Mouse (Mus musculus): ENCODE measurements at regions not wholly inside any gene's neighbourhood (a gene's known extent, or its start where the extent isn't known, plus 50 kb on each side); places are given as distances from the start of the nearest gene placed in this dataset.

- no peak overlapping the region for H3K4me3 ChIP-seq (ENCODE audit: insufficient read depth in 1 of 2, low read depth in 1 of 2, low read length in 2 of 2, poor library complexity in 1 of 2, severe bottlenecking in 1 of 2)
- in situ Hi-C loops (cut with MboI; ENCODE audit: low sequenced_read_pairs in 2 of 2, unreplicated experiment in 2 of 2) = no loop called here
- H3K27ac ChIP-seq (ENCODE audit: insufficient read depth, low read depth, low read length, poor library complexity, severe bottlenecking) = no peak overlapping the region
- H3K9ac ChIP-seq (ENCODE audit: insufficient read depth, low read depth, low read length, poor library complexity, severe bottlenecking) = no peak overlapping the region
- H3K4me1 ChIP-seq (ENCODE audit: control insufficient read depth in 2 of 2, insufficient read depth in 2 of 2, low read length in 2 of 2, poor library complexity in 1 of 2) = no peaks in the 10 kb centered on the region; a peak in 1 of 4 replicates
- no peak for DNase-seq (ENCODE audit: low read depth, low spot score)
- TF ChIP-seq ZC3H11A (IDR thresholded peaks at IDR 0.05; ENCODE audit: borderline replicate concordance, low read depth, low read length) = no peak
- TF ChIP-seq ZNF384 (IDR thresholded peaks at IDR 0.05; ENCODE audit: low read depth, low read length) = no peak
- TF ChIP-seq MAFK (IDR thresholded peaks at IDR 0.05; ENCODE audit: insufficient read depth, low read depth, low read length) = no peak
- no peak for TF ChIP-seq CHD2 (IDR thresholded peaks at IDR 0.05; ENCODE audit: low read depth, low read length)
- no peak for TF ChIP-seq HCFC1 (IDR thresholded peaks at IDR 0.05; ENCODE audit: borderline replicate concordance, insufficient read depth, low read length)
- H3K36me3 ChIP-seq (ENCODE audit: control insufficient read depth, insufficient read depth, low read length, poor library complexity, severe bottlenecking) = no peaks in the 10 kb centered on the region
- H3K9me3 ChIP-seq (ENCODE audit: control insufficient read depth, insufficient read depth, low read depth, low read length) = no peaks in the 10 kb centered on the region
Observed at GRCm38 (mm10) chr6:140368354-140369069, 55.3 kb upstream of the Plekha5 start.

- in situ Hi-C loops (cut with MboI; ENCODE audit: low sequenced_read_pairs in 2 of 2, unreplicated experiment in 2 of 2) = no loop called here
Observed at GRCm38 (mm10) chr6:140367303-140367702, 56.6 kb upstream of the Plekha5 start.

GRCm38 (mm10) chr6:140366791-140367190 lies 57.1 kb upstream of the Plekha5 start:
- TF ChIP-seq CHD2 (IDR thresholded peaks at IDR 0.05; ENCODE audit: low read depth, low read length) (no peak), HCFC1 (IDR thresholded peaks at IDR 0.05; ENCODE audit: borderline replicate concordance, insufficient read depth, low read length) (no peak), ZNF384 (IDR thresholded peaks at IDR 0.05; ENCODE audit: low read depth, low read length) (no peak), ZC3H11A (IDR thresholded peaks at IDR 0.05; ENCODE audit: borderline replicate concordance, low read depth, low read length) (no peak), MAFK (IDR thresholded peaks at IDR 0.05; ENCODE audit: insufficient read depth, low read depth, low read length) (no peak)
- no peaks in the 10 kb centered on the region; a peak in 1 of 4 replicates for H3K4me1 ChIP-seq (ENCODE audit: control insufficient read depth in 2 of 2, insufficient read depth in 2 of 2, low read length in 2 of 2, poor library complexity in 1 of 2)

More at GRCm38 (mm10) chr6:140367303-140367702, 56.6 kb upstream of the Plekha5 start:
- TF ChIP-seq CHD2 (IDR thresholded peaks at IDR 0.05; ENCODE audit: low read depth, low read length) = no peak
- TF ChIP-seq ZNF384 (IDR thresholded peaks at IDR 0.05; ENCODE audit: low read depth, low read length) = no peak
- TF ChIP-seq MAFK (IDR thresholded peaks at IDR 0.05; ENCODE audit: insufficient read depth, low read depth, low read length) = no peak
- TF ChIP-seq HCFC1 (IDR thresholded peaks at IDR 0.05; ENCODE audit: borderline replicate concordance, insufficient read depth, low read length) = no peak
- no peak for TF ChIP-seq ZC3H11A (IDR thresholded peaks at IDR 0.05; ENCODE audit: borderline replicate concordance, low read depth, low read length)
- H3K27ac ChIP-seq (ENCODE audit: insufficient read depth, low read depth, low read length, poor library complexity, severe bottlenecking) = no peak overlapping the region
- no peak overlapping the region for H3K4me3 ChIP-seq (ENCODE audit: insufficient read depth in 1 of 2, low read depth in 1 of 2, low read length in 2 of 2, poor library complexity in 1 of 2, severe bottlenecking in 1 of 2)
- no peaks in the 10 kb centered on the region; a peak in 1 of 4 replicates for H3K4me1 ChIP-seq (ENCODE audit: control insufficient read depth in 2 of 2, insufficient read depth in 2 of 2, low read length in 2 of 2, poor library complexity in 1 of 2)
- H3K9me3 ChIP-seq (ENCODE audit: control insufficient read depth, insufficient read depth, low read depth, low read length) = no peaks in the 10 kb centered on the region
- DNase-seq (ENCODE audit: low read depth, low spot score) = no peak
- H3K9ac ChIP-seq (ENCODE audit: insufficient read depth, low read depth, low read length, poor library complexity, severe bottlenecking) = no peak overlapping the region
- H3K36me3 ChIP-seq (ENCODE audit: control insufficient read depth, insufficient read depth, low read length, poor library complexity, severe bottlenecking) = no peaks in the 10 kb centered on the region

GRCm38 (mm10) chr6:140360996-140361395 lies 62.9 kb upstream of the Plekha5 start:
- TF ChIP-seq CHD2 (IDR thresholded peaks at IDR 0.05; ENCODE audit: low read depth, low read length) (no peak), HCFC1 (IDR thresholded peaks at IDR 0.05; ENCODE audit: borderline replicate concordance, insufficient read depth, low read length) (no peak), MAFK (IDR thresholded peaks at IDR 0.05; ENCODE audit: insufficient read depth, low read depth, low read length) (no peak), ZC3H11A (IDR thresholded peaks at IDR 0.05; ENCODE audit: borderline replicate concordance, low read depth, low read length) (no peak), ZNF384 (IDR thresholded peaks at IDR 0.05; ENCODE audit: low read depth, low read length) (no peak)
- Histone ChIP-seq H3K4me3 (ENCODE audit: insufficient read depth in 1 of 2, low read depth in 1 of 2, low read length in 2 of 2, poor library complexity in 1 of 2, severe bottlenecking in 1 of 2) (no peak overlapping the region), H3K9ac (ENCODE audit: insufficient read depth, low read depth, low read length, poor library complexity, severe bottlenecking) (no peak overlapping the region), H3K36me3 (ENCODE audit: control insufficient read depth, insufficient read depth, low read length, poor library complexity, severe bottlenecking) (no peaks in the 10 kb centered on the region), H3K27ac (ENCODE audit: insufficient read depth, low read depth, low read length, poor library complexity, severe bottlenecking) (no peak overlapping the region), H3K9me3 (ENCODE audit: control insufficient read depth, insufficient read depth, low read depth, low read length) (no peaks in the 10 kb centered on the region), H3K4me1 (ENCODE audit: control insufficient read depth in 2 of 2, insufficient read depth in 2 of 2, low read length in 2 of 2, poor library complexity in 1 of 2) (no peaks in the 10 kb centered on the region)
- no peak for DNase-seq (ENCODE audit: low read depth, low spot score)
- in situ Hi-C loops (cut with MboI; ENCODE audit: low sequenced_read_pairs in 2 of 2, unreplicated experiment in 2 of 2) = no loop called here

More at GRCm38 (mm10) chr6:140366791-140367190, 57.1 kb upstream of the Plekha5 start:
- in situ Hi-C loops (cut with MboI; ENCODE audit: low sequenced_read_pairs in 2 of 2, unreplicated experiment in 2 of 2) = no loop called here
- DNase-seq (ENCODE audit: low read depth, low spot score) = no peak
- Histone ChIP-seq H3K27ac (ENCODE audit: insufficient read depth, low read depth, low read length, poor library complexity, severe bottlenecking) (no peak overlapping the region), H3K36me3 (ENCODE audit: control insufficient read depth, insufficient read depth, low read length, poor library complexity, severe bottlenecking) (no peaks in the 10 kb centered on the region), H3K9me3 (ENCODE audit: control insufficient read depth, insufficient read depth, low read depth, low read length) (no peaks in the 10 kb centered on the region), H3K9ac (ENCODE audit: insufficient read depth, low read depth, low read length, poor library complexity, severe bottlenecking) (no peak overlapping the region), H3K4me3 (ENCODE audit: insufficient read depth in 1 of 2, low read depth in 1 of 2, low read length in 2 of 2, poor library complexity in 1 of 2, severe bottlenecking in 1 of 2) (no peak overlapping the region)
